Mouse (Mus musculus): Measurements from ENCODE around the gene Dnaic2. TPM values are rescaled to one million over a fixed set of nuclear protein-coding genes. Genes with fewer than 3 reads are reported as not detected.

Dnaic2 gene
- polyA plus RNA-seq, 1 experiment, result 0.27 TPM

GRCm38 (mm10) chr11:114692601-114693000 is 34.6 kb upstream of the Dnaic2 start:
- no peaks in the 10 kb centered on the region for H3K27me3 ChIP-seq (ENCODE audit: control insufficient read depth, insufficient read depth, insufficient read length)
- no peaks in the 10 kb centered on the region for H3K79me3 ChIP-seq (ENCODE audit: low read depth)
- peaks cover 96% of the 10 kb centered on the region for H3K36me3 ChIP-seq (ENCODE audit: control insufficient read depth, insufficient read depth)
- no peak overlapping the region for H3K4me3 ChIP-seq (ENCODE audit: insufficient read depth, poor library complexity, severe bottlenecking)
- TF ChIP-seq MYOG (IDR thresholded peaks at IDR 0.05; ENCODE audit: control insufficient read depth, extremely low read depth, insufficient read length) (no peak), CEBPB (IDR thresholded peaks at IDR 0.05; ENCODE audit: low read depth) (no peak), CTCF (IDR thresholded peaks at IDR 0.05; ENCODE audit: control insufficient read depth, insufficient read depth, insufficient read length) (no peak), USF1 (IDR thresholded peaks at IDR 0.05; ENCODE audit: low read depth) (no peak), MAX (IDR thresholded peaks at IDR 0.05) (no peak), MYOD1 (IDR thresholded peaks at IDR 0.05; ENCODE audit: control insufficient read depth, insufficient read length, low read depth) (no peak), FOSL1 (IDR thresholded peaks at IDR 0.05; ENCODE audit: insufficient read depth, low read length, poor library complexity, severe bottlenecking) (no peak)
- H3ac ChIP-seq (ENCODE audit: control insufficient read depth, insufficient read length, low read depth), result no peak overlapping the region
- H3K79me2 ChIP-seq (ENCODE audit: control insufficient read depth, insufficient read depth), result peaks cover 11% of the 10 kb centered on the region

GRCm38 (mm10) chr11:114693456-114693855 is 33.8 kb upstream of the Dnaic2 start:
- Histone ChIP-seq H3K4me3 (ENCODE audit: insufficient read depth, poor library complexity, severe bottlenecking) (no peak overlapping the region), H3K36me3 (ENCODE audit: control insufficient read depth, insufficient read depth) (peaks cover 96% of the 10 kb centered on the region), H3K79me2 (ENCODE audit: control insufficient read depth, insufficient read depth) (peaks cover 8% of the 10 kb centered on the region), H3ac (ENCODE audit: control insufficient read depth, insufficient read length, low read depth) (no peak overlapping the region), H3K79me3 (ENCODE audit: low read depth) (no peaks in the 10 kb centered on the region), H3K27me3 (ENCODE audit: control insufficient read depth, insufficient read depth, insufficient read length) (no peaks in the 10 kb centered on the region)
- TF ChIP-seq MYOD1 (IDR thresholded peaks at IDR 0.05; ENCODE audit: control insufficient read depth, insufficient read length, low read depth) (no peak), MAX (IDR thresholded peaks at IDR 0.05) (no peak), CTCF (IDR thresholded peaks at IDR 0.05; ENCODE audit: control insufficient read depth, insufficient read depth, insufficient read length) (no peak), MYOG (IDR thresholded peaks at IDR 0.05; ENCODE audit: control insufficient read depth, extremely low read depth, insufficient read length) (no peak), USF1 (IDR thresholded peaks at IDR 0.05; ENCODE audit: low read depth) (no peak), FOSL1 (IDR thresholded peaks at IDR 0.05; ENCODE audit: insufficient read depth, low read length, poor library complexity, severe bottlenecking) (no peak), CEBPB (IDR thresholded peaks at IDR 0.05; ENCODE audit: low read depth) (no peak)

GRCm38 (mm10) chr11:114694451-114694850 is 32.8 kb upstream of the Dnaic2 start:
- H3K79me2 ChIP-seq (ENCODE audit: control insufficient read depth, insufficient read depth), result no peaks in the 10 kb centered on the region
- peaks cover 96% of the 10 kb centered on the region for H3K36me3 ChIP-seq (ENCODE audit: control insufficient read depth, insufficient read depth)
- no peak overlapping the region for H3ac ChIP-seq (ENCODE audit: control insufficient read depth, insufficient read length, low read depth)
- no peaks in the 10 kb centered on the region for H3K79me3 ChIP-seq (ENCODE audit: low read depth)
- H3K4me3 ChIP-seq (ENCODE audit: insufficient read depth, poor library complexity, severe bottlenecking), result no peak overlapping the region
- no peaks in the 10 kb centered on the region for H3K27me3 ChIP-seq (ENCODE audit: control insufficient read depth, insufficient read depth, insufficient read length)
- TF ChIP-seq CTCF (IDR thresholded peaks at IDR 0.05; ENCODE audit: control insufficient read depth, insufficient read depth, insufficient read length), result no peak
- TF ChIP-seq MYOD1 (IDR thresholded peaks at IDR 0.05; ENCODE audit: control insufficient read depth, insufficient read length, low read depth), result no peak
- no peak for TF ChIP-seq MYOG (IDR thresholded peaks at IDR 0.05; ENCODE audit: control insufficient read depth, extremely low read depth, insufficient read length)
- TF ChIP-seq MAX (IDR thresholded peaks at IDR 0.05), result no peak
- no peak for TF ChIP-seq FOSL1 (IDR thresholded peaks at IDR 0.05; ENCODE audit: insufficient read depth, low read length, poor library complexity, severe bottlenecking)

- H3K79me2 ChIP-seq (ENCODE audit: control insufficient read depth, insufficient read depth), result no peaks in the 10 kb centered on the region
- no peaks in the 10 kb centered on the region for H3K27me3 ChIP-seq (ENCODE audit: control insufficient read depth, insufficient read depth, insufficient read length)
- no peak for TF ChIP-seq MAX (IDR thresholded peaks at IDR 0.05)
- TF ChIP-seq FOSL1 (IDR thresholded peaks at IDR 0.05; ENCODE audit: insufficient read depth, low read length, poor library complexity, severe bottlenecking), result no peak
- no peak for TF ChIP-seq MYOG (IDR thresholded peaks at IDR 0.05; ENCODE audit: control insufficient read depth, extremely low read depth, insufficient read length)
- peaks cover 83% of the 10 kb centered on the region for H3K36me3 ChIP-seq (ENCODE audit: control insufficient read depth, insufficient read depth)
- no peak overlapping the region for H3K4me3 ChIP-seq (ENCODE audit: insufficient read depth, poor library complexity, severe bottlenecking)
- H3ac ChIP-seq (ENCODE audit: control insufficient read depth, insufficient read length, low read depth), result no peak overlapping the region
- no peaks in the 10 kb centered on the region for H3K79me3 ChIP-seq (ENCODE audit: low read depth)
Observed at GRCm38 (mm10) chr11:114698496-114698895, 28.7 kb upstream of the Dnaic2 start.

DNA sequence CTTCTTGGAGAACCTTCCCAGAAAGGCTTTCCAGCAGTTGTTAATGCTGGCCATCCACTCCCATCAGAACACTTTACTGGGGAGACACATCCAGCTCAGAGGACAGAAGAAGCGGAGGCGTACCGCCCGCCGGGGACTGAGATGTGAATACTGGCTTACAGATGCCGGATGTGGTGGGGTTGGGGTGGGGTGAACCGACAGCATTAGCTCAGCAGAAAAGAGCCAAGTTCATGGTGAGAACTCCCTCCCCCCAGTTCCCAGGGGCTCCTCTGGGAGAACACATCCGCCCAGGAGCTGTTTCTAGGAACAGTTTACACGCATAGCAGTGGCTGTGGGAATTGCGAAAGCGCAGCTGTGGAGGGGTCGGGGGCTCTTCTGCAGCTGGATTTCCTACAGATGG is 27.7 kb upstream of the Dnaic2 start:
- TF ChIP-seq CEBPB (IDR thresholded peaks at IDR 0.05; ENCODE audit: low read depth) (no peak), MAX (IDR thresholded peaks at IDR 0.05) (no peak), FOSL1 (IDR thresholded peaks at IDR 0.05; ENCODE audit: insufficient read depth, low read length, poor library complexity, severe bottlenecking) (no peak), MYOD1 (IDR thresholded peaks at IDR 0.05; ENCODE audit: control insufficient read depth, insufficient read length, low read depth) (no peak), MYOG (IDR thresholded peaks at IDR 0.05; ENCODE audit: control insufficient read depth, extremely low read depth, insufficient read length) (no peak), USF1 (IDR thresholded peaks at IDR 0.05; ENCODE audit: low read depth) (no peak), CTCF (IDR thresholded peaks at IDR 0.05; ENCODE audit: control insufficient read depth, insufficient read depth, insufficient read length) (no peak)
- H3K4me3 ChIP-seq (ENCODE audit: insufficient read depth, poor library complexity, severe bottlenecking), result no peak overlapping the region

GRCm38 (mm10) chr11:114702311-114702995 is 24.8 kb upstream of the Dnaic2 start:
- no peak overlapping the region for H3K4me3 ChIP-seq (ENCODE audit: insufficient read depth, poor library complexity, severe bottlenecking)
- no peak for TF ChIP-seq MAX (IDR thresholded peaks at IDR 0.05)
- no peak for TF ChIP-seq MYOD1 (IDR thresholded peaks at IDR 0.05; ENCODE audit: control insufficient read depth, insufficient read length, low read depth)
- TF ChIP-seq CEBPB (IDR thresholded peaks at IDR 0.05; ENCODE audit: low read depth), result no peak
- TF ChIP-seq MYOG (IDR thresholded peaks at IDR 0.05; ENCODE audit: control insufficient read depth, extremely low read depth, insufficient read length), result no peak
- TF ChIP-seq CTCF (IDR thresholded peaks at IDR 0.05; ENCODE audit: control insufficient read depth, insufficient read depth, insufficient read length), result no peak
- no peak for TF ChIP-seq FOSL1 (IDR thresholded peaks at IDR 0.05; ENCODE audit: insufficient read depth, low read length, poor library complexity, severe bottlenecking)
- TF ChIP-seq USF1 (IDR thresholded peaks at IDR 0.05; ENCODE audit: low read depth), result no peak

More for the DNA sequence above, 27.7 kb upstream of the Dnaic2 start:
- H3K79me2 ChIP-seq (ENCODE audit: control insufficient read depth, insufficient read depth), result no peaks in the 10 kb centered on the region
- H3K27me3 ChIP-seq (ENCODE audit: control insufficient read depth, insufficient read depth, insufficient read length), result no peaks in the 10 kb centered on the region
- H3ac ChIP-seq (ENCODE audit: control insufficient read depth, insufficient read length, low read depth), result no peak overlapping the region
- H3K79me3 ChIP-seq (ENCODE audit: low read depth), result no peaks in the 10 kb centered on the region
- H3K36me3 ChIP-seq (ENCODE audit: control insufficient read depth, insufficient read depth), result peaks cover 73% of the 10 kb centered on the region

More at GRCm38 (mm10) chr11:114702311-114702995, 24.8 kb upstream of the Dnaic2 start:
- peaks cover 61% of the 10 kb centered on the region for H3K36me3 ChIP-seq (ENCODE audit: control insufficient read depth, insufficient read depth)
- H3ac ChIP-seq (ENCODE audit: control insufficient read depth, insufficient read length, low read depth), result no peak overlapping the region
- no peaks in the 10 kb centered on the region for H3K79me3 ChIP-seq (ENCODE audit: low read depth)
- no peaks in the 10 kb centered on the region for H3K79me2 ChIP-seq (ENCODE audit: control insufficient read depth, insufficient read depth)
- no peaks in the 10 kb centered on the region for H3K27me3 ChIP-seq (ENCODE audit: control insufficient read depth, insufficient read depth, insufficient read length)

Data from C2C12 (cell line).